Mouse (Mus musculus): ENCODE results near the gene Hoxa2. TPM values are rescaled to one million over a fixed set of nuclear protein-coding genes. Genes with fewer than 3 reads are reported as not detected.

Hoxa2 gene
- polyA plus RNA-seq, 1 experiment from 2014 or later, result 1.2 TPM

- Histone ChIP-seq H3K4me3 (peak overlapping the region; percentile 10; the same call in 1 of the 2 replicates), H3K9me3 (replicated peaks) (no peaks in the 10 kb centered on the region), H3K9ac (peak overlapping the region; percentile 10; the same call in 1 of the 2 replicates), H3K27ac (peak overlapping the region; percentile 37), H3K4me2 (peak overlapping the region; percentile 45), H3K27me3 (peaks cover 96% of the 10 kb centered on the region), H3K4me1 (replicated peaks) (peaks cover 22% of the 10 kb centered on the region), H3K36me3 (no peaks in the 10 kb centered on the region)
- 17% methylated on average over 16 of the region's 16 CpGs for WGBS
- ATAC-seq (replicated peaks; ENCODE audit: insufficient number of reproducible peaks, insufficient read depth, low FRiP score, low read depth), result no peak
These were observed 5.0 kb upstream of the Hoxa2 start for GRCm38 (mm10) chr6:52169499-52170165.

GRCm38 (mm10) chr6:52168191-52169055, 3.8 kb upstream of the Hoxa2 start:
- H3K4me3 ChIP-seq, result peak overlapping the region; percentile 31
- peaks cover 27% of the 10 kb centered on the region for H3K4me1 ChIP-seq (replicated peaks)
- no peak for ATAC-seq (replicated peaks; ENCODE audit: insufficient number of reproducible peaks, insufficient read depth, low FRiP score, low read depth)
- H3K27ac ChIP-seq, result peak overlapping the region; percentile 45; the same call in 1 of the 2 replicates
- H3K36me3 ChIP-seq, result no peaks in the 10 kb centered on the region
- H3K4me2 ChIP-seq, result peak overlapping the region; percentile 47
- H3K9me3 ChIP-seq (replicated peaks), result no peaks in the 10 kb centered on the region
- H3K27me3 ChIP-seq, result peaks cover 97% of the 10 kb centered on the region
- H3K9ac ChIP-seq, result 0 out of 2 replicates have a peak overlapping the region, but pooled peaks have one; percentile 31
- 8% methylated on average over 42 of the region's 42 CpGs for WGBS

- Histone ChIP-seq H3K27ac (peak overlapping the region; percentile 12; the same call in 1 of the 2 replicates), H3K27me3 (peaks cover 97% of the 10 kb centered on the region), H3K4me3 (peak overlapping the region; percentile 31; the same call in 1 of the 2 replicates), H3K9me3 (replicated peaks) (no peaks in the 10 kb centered on the region), H3K9ac (no peak overlapping the region), H3K4me2 (peak overlapping the region; percentile 47; the same call in 1 of the 2 replicates), H3K4me1 (replicated peaks) (peaks cover 26% of the 10 kb centered on the region), H3K36me3 (no peaks in the 10 kb centered on the region)
- ATAC-seq (replicated peaks; ENCODE audit: insufficient number of reproducible peaks, insufficient read depth, low FRiP score, low read depth), result no peak
- WGBS, result 21% methylated on average over 14 of the region's 14 CpGs
These were observed 3.1 kb upstream of the Hoxa2 start for GRCm38 (mm10) chr6:52167736-52168161.

GRCm38 (mm10) chr6:52167176-52167575, 2.5 kb upstream of the Hoxa2 start:
- Histone ChIP-seq H3K9me3 (replicated peaks) (no peaks in the 10 kb centered on the region), H3K4me1 (replicated peaks) (peaks cover 21% of the 10 kb centered on the region), H3K27ac (peak overlapping the region; percentile 65; the same call in 1 of the 2 replicates), H3K9ac (no peak overlapping the region), H3K4me2 (peak overlapping the region; percentile 47; the same call in 1 of the 2 replicates), H3K4me3 (peak overlapping the region; percentile 31; the same call in 1 of the 2 replicates), H3K27me3 (peaks cover 97% of the 10 kb centered on the region), H3K36me3 (no peaks in the 10 kb centered on the region)
- no peak for ATAC-seq (replicated peaks; ENCODE audit: insufficient number of reproducible peaks, insufficient read depth, low FRiP score, low read depth)
- 26% methylated on average over 1 of the region's 1 CpGs for WGBS

- Histone ChIP-seq H3K4me3 (peak overlapping the region; percentile 31; the same call in 1 of the 2 replicates), H3K9me3 (replicated peaks) (no peaks in the 10 kb centered on the region), H3K4me2 (peak overlapping the region; percentile 51; the same call in 1 of the 2 replicates), H3K36me3 (no peaks in the 10 kb centered on the region), H3K9ac (no peak overlapping the region), H3K27ac (peak overlapping the region; percentile 65; the same call in 1 of the 2 replicates), H3K4me1 (replicated peaks) (peaks cover 20% of the 10 kb centered on the region), H3K27me3 (peaks cover 97% of the 10 kb centered on the region)
- WGBS, result 18% methylated on average over 4 of the region's 4 CpGs
- ATAC-seq (replicated peaks; ENCODE audit: insufficient number of reproducible peaks, insufficient read depth, low FRiP score, low read depth), result no peak
These were observed 1.9 kb upstream of the Hoxa2 start for GRCm38 (mm10) chr6:52166431-52167077.

GRCm38 (mm10) chr6:52165441-52166370, 1.1 kb upstream of the Hoxa2 start:
- Histone ChIP-seq H3K4me2 (peak overlapping the region; percentile 51), H3K9ac (0 out of 2 replicates have a peak overlapping the region, but pooled peaks have one; percentile 25), H3K4me1 (replicated peaks) (peaks cover 20% of the 10 kb centered on the region), H3K9me3 (replicated peaks) (no peaks in the 10 kb centered on the region), H3K27me3 (peaks cover 96% of the 10 kb centered on the region), H3K27ac (peak overlapping the region; percentile 65), H3K4me3 (peak overlapping the region; percentile 29), H3K36me3 (no peaks in the 10 kb centered on the region)
- 3% methylated on average over 28 of the region's 28 CpGs for WGBS
- ATAC-seq (replicated peaks; ENCODE audit: insufficient number of reproducible peaks, insufficient read depth, low FRiP score, low read depth), result no peak

- Histone ChIP-seq H3K27me3 (peaks cover 97% of the 10 kb centered on the region), H3K9ac (peak overlapping the region; percentile 44; the same call in 1 of the 2 replicates), H3K4me3 (peak overlapping the region; percentile 47), H3K4me1 (replicated peaks) (peaks cover 14% of the 10 kb centered on the region), H3K36me3 (no peaks in the 10 kb centered on the region), H3K27ac (peak overlapping the region; percentile 68), H3K9me3 (replicated peaks) (no peaks in the 10 kb centered on the region), H3K4me2 (peak overlapping the region; percentile 51)
- ATAC-seq (replicated peaks; ENCODE audit: insufficient number of reproducible peaks, insufficient read depth, low FRiP score, low read depth), result no peak
- WGBS, result 2% methylated on average over 39 of the region's 39 CpGs
These were observed 493 bp downstream of the Hoxa2 start for GRCm38 (mm10) chr6:52164051-52164625.

GRCm38 (mm10) chr6:52163366-52164031, 1.1 kb downstream of the Hoxa2 start:
- Histone ChIP-seq H3K4me2 (peak overlapping the region; percentile 51), H3K4me1 (replicated peaks) (peaks cover 18% of the 10 kb centered on the region), H3K9ac (no peak overlapping the region), H3K4me3 (peak overlapping the region; percentile 47), H3K27me3 (peaks cover 98% of the 10 kb centered on the region), H3K27ac (peak overlapping the region; percentile 68), H3K9me3 (replicated peaks) (no peaks in the 10 kb centered on the region), H3K36me3 (no peaks in the 10 kb centered on the region)
- WGBS, result 13% methylated on average over 17 of the region's 17 CpGs
- no peak for ATAC-seq (replicated peaks; ENCODE audit: insufficient number of reproducible peaks, insufficient read depth, low FRiP score, low read depth)

GRCm38 (mm10) chr6:52162611-52163365, 1.8 kb downstream of the Hoxa2 start:
- Histone ChIP-seq H3K4me2 (peak overlapping the region; percentile 51), H3K9me3 (replicated peaks) (no peaks in the 10 kb centered on the region), H3K27ac (peak overlapping the region; percentile 68; the same call in 1 of the 2 replicates), H3K9ac (peak overlapping the region; percentile 43; the same call in 1 of the 2 replicates), H3K4me3 (peak overlapping the region; percentile 47), H3K4me1 (replicated peaks) (peaks cover 25% of the 10 kb centered on the region), H3K36me3 (no peaks in the 10 kb centered on the region), H3K27me3 (peaks cover 98% of the 10 kb centered on the region)
- no peak for ATAC-seq (replicated peaks; ENCODE audit: insufficient number of reproducible peaks, insufficient read depth, low FRiP score, low read depth)
- 19% methylated on average over 14 of the region's 14 CpGs for WGBS
